Mouse (Mus musculus) right cerebral cortex, postnatal 36 days (tissue): ENCODE data around the gene Prkcz.
"Not testable (repeated sequence)": the region's sequence is repeated elsewhere in the genome, so short reads cannot be mapped to it uniquely, and the experiment has no call there.

ENCODE experiments used
- DNase-seq, 2 experiments: peaks; one replicate each; pipeline ENCODE4 v3.0.0; 2022; ENCODE audit warnings: low spot score in 2 of 2, mixed read lengths in 1 of 2

Prkcz gene

GRCm38 (mm10) chr4:155359560-155360464, 1.3 kb downstream of the Prkcz start:
- no peak for DNase-seq

- no peak for DNase-seq
These were observed 3.6 kb downstream of the Prkcz start for GRCm38 (mm10) chr4:155357601-155358000.

GRCm38 (mm10) chr4:155356354-155356753, 4.8 kb downstream of the Prkcz start:
- no peak for DNase-seq

- no peak for DNase-seq
These were observed 6.6 kb downstream of the Prkcz start for GRCm38 (mm10) chr4:155354546-155354945.

GRCm38 (mm10) chr4:155354035-155354434, 7.1 kb downstream of the Prkcz start:
- DNase-seq: no peak

- no peak for DNase-seq
These were observed 8.6 kb downstream of the Prkcz start for GRCm38 (mm10) chr4:155352581-155352980.

GRCm38 (mm10) chr4:155346350-155346749, 14.8 kb downstream of the Prkcz start:
- DNase-seq: no peak

- DNase-seq: peak; percentile 83 to 87
These were observed 15.6 kb downstream of the Prkcz start for GRCm38 (mm10) chr4:155345608-155345953.

GRCm38 (mm10) chr4:155344716-155345607, 16.2 kb downstream of the Prkcz start:
- peak; percentile 23 to 50 for DNase-seq

- no peak for DNase-seq
These were observed 16.9 kb downstream of the Prkcz start for GRCm38 (mm10) chr4:155344299-155344600.

GRCm38 (mm10) chr4:155343415-155344298, 17.5 kb downstream of the Prkcz start:
- no peak for DNase-seq

GRCm38 (mm10) chr4:155336284-155337050, 24.7 kb downstream of the Prkcz start:
- no peak for DNase-seq

- no peak for DNase-seq
These were observed 28.9 kb downstream of the Prkcz start for GRCm38 (mm10) chr4:155332253-155332652.

GRCm38 (mm10) chr4:155328385-155328784, 32.8 kb downstream of the Prkcz start:
- DNase-seq: not testable (repeated sequence)

GRCm38 (mm10) chr4:155325773-155326172, 35.4 kb downstream of the Prkcz start:
- no peak for DNase-seq

- no peak for DNase-seq
These were observed 36.6 kb downstream of the Prkcz start for GRCm38 (mm10) chr4:155324511-155324910.

GRCm38 (mm10) chr4:155323081-155323795, 37.9 kb downstream of the Prkcz start:
- DNase-seq: no peak

GRCm38 (mm10) chr4:155320281-155321244, 40.6 kb downstream of the Prkcz start:
- no peak for DNase-seq

GRCm38 (mm10) chr4:155318266-155318665, 42.9 kb downstream of the Prkcz start:
- no peak for DNase-seq
